Mouse (Mus musculus) ES-E14 (cell line): ENCODE results near the gene Mapt. TPM values are rescaled to one million over a fixed set of nuclear protein-coding genes. Genes with fewer than 3 reads are reported as not detected.

Experiments used
- DNase-seq: peaks from one replicate; pipeline ENCODE4 v3.0.0-alpha.2; 2013; ENCODE audit warnings: low read depth, low spot score
- H3K27ac ChIP-seq: 2 replicates; pipeline ENCODE4 v1.5.1; 2012; ENCODE audit warnings: low read depth, mild to moderate bottlenecking, low read length, moderate library complexity, mixed read lengths; ENCODE audit not compliant: poor library complexity, insufficient read depth, severe bottlenecking
- H3K36me3 ChIP-seq: 2 replicates; pipeline ENCODE4 v1.6.1; 2012; ENCODE audit warnings: mild to moderate bottlenecking, low read length, moderate library complexity, mixed read lengths; ENCODE audit not compliant: control insufficient read depth, poor library complexity, insufficient read depth, severe bottlenecking
- H3K4me1 ChIP-seq, 2 experiments: fragments of 150-350 bp in 1 of 2; sonication (generic) in 1 of 2; 2 replicates each; pipeline ENCODE4 v1.6.1; 2012; ENCODE audit warnings: low read length in 2 of 2, mild to moderate bottlenecking in 1 of 2, mixed read lengths in 1 of 2; ENCODE audit not compliant: control insufficient read depth in 2 of 2, insufficient read depth in 2 of 2, poor library complexity in 1 of 2
- H3K4me3 ChIP-seq, 2 experiments: fragments of 150-350 bp in 1 of 2; sonication (generic) in 1 of 2; 2 replicates each; pipeline ENCODE4 v1.5.1; 2012; ENCODE audit warnings: low read length in 2 of 2, low read depth in 1 of 2, mild to moderate bottlenecking in 1 of 2, mixed read lengths in 1 of 2; ENCODE audit not compliant: insufficient read depth in 1 of 2, poor library complexity in 1 of 2, severe bottlenecking in 1 of 2
- H3K9ac ChIP-seq: 2 replicates; pipeline ENCODE4 v1.6.1; 2012; ENCODE audit warnings: low read depth, mild to moderate bottlenecking, low read length, mixed read lengths; ENCODE audit not compliant: poor library complexity, insufficient read depth, severe bottlenecking
- H3K9me3 ChIP-seq: fragments of 150-350 bp; sonication (generic); 2 replicates; pipeline ENCODE4 v1.6.1; 2012; ENCODE audit warnings: low read depth, mild to moderate bottlenecking, low read length; ENCODE audit not compliant: control insufficient read depth, insufficient read depth
- CHD2 ChIP-seq: IDR thresholded peaks from 2 replicates; pipeline ENCODE4 v1.6.1; 2014; ENCODE audit warnings: mild to moderate bottlenecking, low read depth, low read length, inconsistent platforms
- HCFC1 ChIP-seq: IDR thresholded peaks from 2 replicates; pipeline ENCODE4 v1.6.1; 2012; ENCODE audit warnings: low read length, inconsistent platforms, borderline replicate concordance; ENCODE audit not compliant: insufficient read depth
- MAFK ChIP-seq: IDR thresholded peaks from 2 replicates; pipeline ENCODE4 v1.6.1; 2014; ENCODE audit warnings: mild to moderate bottlenecking, low read depth, low read length, inconsistent platforms; ENCODE audit not compliant: insufficient read depth
- ZC3H11A ChIP-seq: IDR thresholded peaks from 2 replicates; pipeline ENCODE4 v1.6.1; 2012; ENCODE audit warnings: low read depth, mild to moderate bottlenecking, inconsistent platforms, low read length, borderline replicate concordance
- ZNF384 ChIP-seq: IDR thresholded peaks from 2 replicates; pipeline ENCODE4 v1.6.1; 2012; ENCODE audit warnings: low read depth, low read length, inconsistent platforms
- in situ Hi-C, 2 experiments: fragments of 600-800 bp; cut with MboI; formaldehyde crosslinking; loops; one replicate each; pipeline ENCODE4 v1.15.1; 2025; ENCODE audit warnings: low sequenced_read_pairs in 2 of 2, inconsistent platforms in 1 of 2; ENCODE audit not compliant: unreplicated experiment in 2 of 2
- total RNA-seq: library from RNA; depleted of rRNA; stranded (reverse); fragments of 300-350 nt; gene quantifications from 2 replicates; pipeline ENCODE4 v1.2.3, GENCODE M21; 2012

The Mapt gene
- total RNA-seq, 1 experiment, result 9.7 TPM

DNA sequence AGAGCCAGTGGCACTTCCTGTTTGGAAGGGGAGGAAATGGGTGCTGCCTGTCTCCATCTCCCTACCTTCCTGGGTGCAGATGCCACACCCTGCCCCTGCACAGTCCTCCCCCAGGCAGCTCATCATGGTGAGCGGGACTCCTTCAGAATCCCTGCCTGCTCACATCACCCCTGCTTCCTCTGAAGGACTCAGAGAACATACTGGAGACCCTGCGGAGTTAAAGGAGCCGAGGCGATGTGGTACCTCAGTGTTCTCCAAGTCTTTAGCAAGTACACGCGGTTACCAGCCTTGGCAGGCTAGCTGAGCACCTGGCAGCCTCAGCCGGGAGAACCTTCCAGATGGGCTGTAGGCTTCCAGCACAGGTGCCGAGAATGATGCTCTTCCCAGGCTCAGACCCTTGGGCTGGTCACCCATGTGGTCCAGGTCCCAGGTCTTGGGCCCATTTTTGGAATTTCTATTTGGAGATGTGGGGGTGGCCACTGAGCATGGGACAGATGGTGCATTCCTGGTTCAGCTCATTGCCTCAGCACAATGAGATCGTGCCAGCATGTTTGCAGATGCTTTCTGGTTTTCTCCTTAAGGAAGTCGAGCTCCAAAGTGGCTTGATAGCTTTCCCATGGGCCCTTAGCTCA, 23.3 kb downstream of the Mapt start:
- TF ChIP-seq CHD2 (no peak), HCFC1 (no peak), ZC3H11A (no peak), ZNF384 (no peak), MAFK (no peak)
- DNase-seq, result no peak
- in situ Hi-C loops, result no loop called here
- Histone ChIP-seq H3K9ac (no peak overlapping the region), H3K4me3 (no peak overlapping the region), H3K36me3 (no peaks in the 10 kb centered on the region), H3K27ac (no peak overlapping the region), H3K4me1 (peaks cover 0 to 12% of the 10 kb centered on the region in 2 experiments; a peak in 2 of 4 replicates), H3K9me3 (no peaks in the 10 kb centered on the region)

DNA sequence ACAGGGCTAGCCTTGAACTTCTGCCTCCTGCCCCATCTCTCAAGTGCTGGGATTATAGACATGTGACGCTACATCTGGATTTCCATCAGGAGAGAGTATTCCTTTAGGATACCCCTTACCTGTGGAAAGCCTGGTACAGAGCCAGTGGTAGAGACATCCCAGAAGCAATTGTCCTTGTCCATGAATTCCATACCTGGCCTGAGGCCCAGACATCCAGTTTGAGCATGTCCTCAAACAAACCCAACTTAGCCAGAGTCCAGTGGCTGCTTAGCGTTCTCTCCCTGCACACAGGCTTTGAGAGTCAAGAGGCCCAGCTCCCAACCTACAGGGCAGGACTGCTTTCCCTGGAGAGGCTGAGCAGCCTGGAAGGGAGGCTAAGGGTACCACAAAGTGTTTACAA, 25.0 kb downstream of the Mapt start:
- Histone ChIP-seq H3K36me3 (no peaks in the 10 kb centered on the region), H3K4me1 (peaks cover 0 to 12% of the 10 kb centered on the region in 2 experiments; a peak in 2 of 4 replicates), H3K9ac (no peak overlapping the region), H3K4me3 (no peak overlapping the region), H3K9me3 (no peaks in the 10 kb centered on the region), H3K27ac (no peak overlapping the region)
- in situ Hi-C loops, result no loop called here
- TF ChIP-seq ZNF384, result no peak
- TF ChIP-seq HCFC1, result no peak
- no peak for TF ChIP-seq CHD2
- TF ChIP-seq MAFK, result no peak
- no peak for DNase-seq

DNA sequence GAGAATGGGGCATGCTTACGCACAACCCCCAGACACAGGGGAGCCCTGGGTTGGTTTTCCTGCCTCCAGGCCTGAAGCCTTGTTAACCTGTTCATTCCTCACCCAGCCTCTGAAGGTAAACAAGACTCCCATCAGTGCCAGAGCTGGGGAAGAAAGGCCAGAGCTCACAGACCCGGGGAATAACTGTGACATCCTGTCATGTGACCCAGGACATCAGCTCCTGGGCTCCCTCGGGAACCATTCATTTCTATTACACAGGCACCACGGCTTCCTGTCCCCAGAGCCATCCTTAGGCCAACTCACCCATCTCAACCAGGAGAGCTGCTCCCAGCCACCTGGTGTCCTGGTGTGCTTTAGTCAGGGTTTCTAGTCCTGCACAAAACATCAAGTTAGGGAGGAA, 27.8 kb downstream of the Mapt start:
- in situ Hi-C loops, result no loop called here
- TF ChIP-seq HCFC1, result no peak
- TF ChIP-seq MAFK, result no peak
- TF ChIP-seq ZNF384, result no peak
- no peak for TF ChIP-seq CHD2
- TF ChIP-seq ZC3H11A, result no peak
- no peak for DNase-seq
- Histone ChIP-seq H3K9me3 (no peaks in the 10 kb centered on the region), H3K4me1 (peaks cover 2 to 12% of the 10 kb centered on the region in 2 experiments; a peak in 2 of 4 replicates), H3K4me3 (peak overlapping the region in 1 of 2 experiments; percentile 5; a peak in 1 of 4 replicates), H3K27ac (no peak overlapping the region), H3K9ac (no peak overlapping the region), H3K36me3 (no peaks in the 10 kb centered on the region)

DNA sequence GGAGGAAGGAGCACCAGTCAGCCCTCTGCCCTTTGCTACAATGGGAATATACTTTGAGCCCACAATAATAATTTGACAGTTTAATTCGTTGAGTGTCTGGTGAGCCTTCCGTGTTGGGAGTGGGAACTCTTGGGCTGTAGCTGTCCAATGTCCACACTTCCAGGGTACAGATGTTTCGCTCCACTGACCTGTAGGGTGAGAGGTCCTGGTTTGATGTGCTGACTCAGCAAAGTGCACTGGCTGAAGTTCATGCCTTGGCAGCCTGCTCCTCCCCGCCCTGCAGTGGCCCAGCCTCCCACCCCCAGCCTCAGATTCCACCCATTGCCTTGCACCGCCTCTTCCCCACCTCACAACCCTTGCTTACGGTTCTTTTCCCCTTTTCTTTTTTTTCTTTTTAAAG, 33.5 kb downstream of the Mapt start:
- in situ Hi-C loops, result no loop called here
- no peak for TF ChIP-seq ZC3H11A
- TF ChIP-seq ZNF384, result no peak
- TF ChIP-seq CHD2, result no peak
- no peak for TF ChIP-seq HCFC1
- peak; percentile 99 for TF ChIP-seq MAFK

More for the DNA sequence above, 33.5 kb downstream of the Mapt start:
- no peak overlapping the region for H3K27ac ChIP-seq
- no peaks in the 10 kb centered on the region for H3K9me3 ChIP-seq
- H3K4me3 ChIP-seq, result no peak overlapping the region
- H3K4me1 ChIP-seq, result peaks cover 2% of the 10 kb centered on the region in 2 experiments; a peak in 1 of 4 replicates
- DNase-seq, result no peak
- no peaks in the 10 kb centered on the region for H3K36me3 ChIP-seq
- H3K9ac ChIP-seq, result no peak overlapping the region
